Mouse (Mus musculus) testis, postnatal 14 days (tissue): ENCODE results near the gene Olfr1311.
"Not testable (repeated sequence)": the region's sequence is repeated elsewhere in the genome, so short reads cannot be mapped to it uniquely, and the experiment has no call there.

ENCODE experiments used
- DNase-seq: peaks from one replicate; pipeline ENCODE4 v3.0.0; 2021; ENCODE audit warnings: low spot score

The Olfr1311 gene

GRCm38 (mm10) chr2:112024312-112024711 lies at the start of gene Olfr1311:
TSS of gene Olfr1311 (minus strand) at chr2:112024412.
- no peak for DNase-seq

- DNase-seq = no peak
Measured at GRCm38 (mm10) chr2:112050138-112050537, 25.9 kb upstream of the Olfr1311 start, which contains the start of gene Olfr1312. TSS of gene Olfr1312 (minus strand) at chr2:112050238.

GRCm38 (mm10) chr2:112026971-112027370 lies 2.8 kb upstream of the Olfr1311 start:
- not testable (repeated sequence) for DNase-seq

GRCm38 (mm10) chr2:112014900-112015299 lies 9.3 kb downstream of the Olfr1311 start:
- DNase-seq = no peak

- no peak for DNase-seq
Measured at GRCm38 (mm10) chr2:112012608-112013007, 11.6 kb downstream of the Olfr1311 start, which contains the start of gene Olfr1310. TSS of gene Olfr1310 (minus strand) at chr2:112012708.

GRCm38 (mm10) chr2:111990181-111990580 lies 34.0 kb downstream of the Olfr1311 start, which contains the start of gene Olfr1309:
TSS of gene Olfr1309 (minus strand) at chr2:111990281.
- no peak for DNase-seq
